Mouse (Mus musculus): Measurements from ENCODE around the gene Lypd5.
A peak's percentile ranks its signal among the peaks of the same experiment; 100 is the strongest.

Lypd5 gene

DNA sequence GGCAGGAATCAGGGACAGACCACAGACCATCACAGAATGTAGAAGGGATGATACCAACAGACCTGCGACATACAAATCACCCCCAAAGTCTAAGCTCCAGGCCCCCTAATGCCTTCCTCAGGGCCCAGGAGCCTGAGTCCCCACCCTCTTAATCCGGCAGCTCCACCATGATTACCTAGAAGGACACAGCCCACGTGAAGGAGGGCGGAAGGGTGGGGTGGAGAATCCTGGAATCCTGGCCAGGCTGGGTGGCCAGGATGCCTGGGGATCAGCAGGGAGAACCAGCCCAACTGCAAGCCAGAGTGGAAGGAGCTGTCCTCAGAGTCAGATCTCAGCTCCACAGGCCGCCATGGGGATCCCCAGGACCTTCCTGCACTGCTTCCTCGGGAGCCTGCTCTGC lies at the start of gene Lypd5:
TSS of gene Lypd5 (plus strand) at position 301 of the 400 bp plus-strand sequence.
- DNase-seq (ENCODE audit: low spot score in 2 of 2), result no peak

DNA sequence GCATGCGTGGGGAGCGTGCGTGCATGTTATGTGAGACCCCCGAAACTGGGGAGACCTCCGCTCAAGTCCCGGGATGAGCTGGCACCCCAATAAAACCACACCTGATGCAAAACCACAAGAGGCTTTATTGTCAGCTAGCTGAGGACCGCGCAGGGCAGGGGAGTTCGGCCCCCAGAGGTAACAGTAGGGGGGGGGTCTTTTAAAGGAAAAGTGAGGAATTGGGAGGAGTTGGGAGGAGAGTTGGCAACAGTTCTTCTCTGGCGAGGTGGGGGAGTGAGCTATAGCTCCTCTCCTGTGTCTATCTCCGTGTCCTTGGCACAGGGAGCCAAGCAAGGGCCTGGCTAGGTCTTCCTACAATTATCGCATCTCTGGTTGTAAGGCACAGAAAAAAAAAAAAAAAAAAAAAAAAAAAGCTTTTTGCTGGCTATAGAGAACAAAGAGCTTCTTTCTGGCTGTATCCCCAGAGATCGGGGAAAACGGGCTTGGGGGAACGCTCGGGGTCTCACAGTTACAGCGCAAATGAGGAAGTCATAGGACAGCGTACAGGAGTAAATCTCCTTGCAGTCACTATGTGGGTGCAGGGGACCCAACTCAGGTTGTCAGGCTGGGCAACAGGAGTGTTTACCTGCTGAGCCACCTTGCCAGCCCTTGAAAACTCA lies 49.0 kb upstream of the Lypd5 start:
- no peak for DNase-seq (ENCODE audit: low spot score in 2 of 2)

DNA sequence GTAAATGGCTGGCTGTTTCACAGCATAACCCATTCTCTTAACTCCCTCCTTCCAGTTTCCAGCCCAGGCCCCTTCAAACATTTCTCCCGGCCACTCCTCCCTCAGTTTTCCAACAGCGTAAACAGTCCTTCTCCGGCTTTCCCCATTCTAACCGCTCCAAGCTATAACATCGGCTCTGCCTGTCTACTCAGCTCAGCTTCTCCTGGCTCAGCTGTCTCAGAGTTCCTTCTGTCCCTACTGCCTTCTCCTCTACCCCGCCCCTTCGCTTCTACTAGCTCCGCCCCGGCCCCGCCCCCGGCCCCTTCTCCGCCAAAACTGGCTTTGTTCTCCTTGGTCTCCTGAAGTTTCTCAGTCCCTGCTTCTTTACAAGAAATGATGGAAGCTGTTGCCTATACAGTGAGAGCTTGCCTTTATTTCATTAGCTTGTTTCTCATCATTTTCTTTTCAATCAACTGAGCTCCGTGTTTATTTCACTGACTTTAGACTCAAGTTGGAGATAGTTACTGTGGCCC lies 48.2 kb upstream of the Lypd5 start, which contains the start of gene Zfp61:
TSS of gene Zfp61 (minus strand) at position 462 of the 512 bp plus-strand sequence.
- no peak for DNase-seq (ENCODE audit: low spot score in 2 of 2)

DNA sequence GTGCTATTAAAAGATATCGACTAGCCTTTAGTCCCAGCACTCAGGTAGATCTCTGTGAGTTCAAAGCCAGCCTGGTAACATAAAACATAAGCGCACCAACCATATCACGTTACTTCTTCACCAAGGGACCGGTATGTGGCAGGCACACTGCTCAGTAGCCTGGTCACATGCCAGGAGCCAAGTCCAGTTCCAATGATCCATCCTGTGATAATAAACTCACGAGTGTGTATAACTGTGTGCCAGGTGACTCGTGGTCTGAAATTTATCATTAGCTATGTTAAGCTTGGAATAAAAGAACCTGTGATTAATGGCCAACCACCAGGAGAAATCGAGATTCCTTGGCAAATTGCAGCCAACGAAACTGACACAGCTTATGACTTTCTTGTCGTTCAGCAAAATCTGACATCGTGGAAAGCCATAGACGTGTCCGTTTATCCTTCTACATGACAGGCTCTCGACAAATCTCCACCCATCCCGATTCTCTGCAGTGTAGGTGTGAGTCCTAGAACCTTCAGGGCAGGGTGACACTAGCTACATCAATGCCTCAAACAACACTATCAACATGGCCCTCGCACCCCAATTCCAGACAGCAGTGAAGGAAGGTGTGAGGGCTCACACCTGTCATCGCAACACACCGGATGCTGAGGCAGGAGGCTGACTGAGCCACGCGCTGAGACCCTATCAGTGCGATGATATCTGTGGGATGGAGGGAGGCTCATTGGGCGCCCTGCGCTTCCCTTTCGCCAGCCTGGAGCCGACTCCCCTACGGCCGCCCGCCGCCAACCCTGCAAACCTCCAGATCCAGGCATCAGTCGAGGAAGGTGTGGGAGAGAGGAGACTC lies 33.0 kb upstream of the Lypd5 start:
- DNase-seq (ENCODE audit: low spot score in 2 of 2), result no peak

DNA sequence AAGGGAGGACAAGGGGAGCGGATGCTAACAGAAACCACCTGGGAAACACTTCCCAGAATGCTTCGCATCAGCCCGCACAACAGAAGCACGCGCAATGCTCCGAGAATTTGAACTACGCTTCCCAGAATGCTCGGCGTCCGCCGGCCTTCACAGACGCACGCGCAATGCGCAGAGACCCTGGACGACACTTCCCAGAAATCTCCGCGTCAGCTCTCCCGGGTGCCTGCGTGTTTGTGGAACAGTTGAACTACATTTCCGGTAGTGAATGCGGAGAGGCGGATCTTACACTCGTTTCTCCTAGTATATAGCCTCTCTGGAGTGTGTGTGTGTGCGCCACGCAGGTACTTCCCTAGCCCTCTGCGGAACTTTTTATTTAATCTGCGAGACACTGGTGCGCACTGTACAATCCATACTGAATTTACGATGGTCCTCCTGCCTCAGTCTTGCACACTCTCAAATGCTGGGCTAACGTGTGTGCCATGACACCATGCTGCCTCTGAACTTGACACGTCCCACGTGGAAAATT lies 32.4 kb upstream of the Lypd5 start, which contains the start of gene Zfp94:
TSS of gene Zfp94 (minus strand) at position 100 of the 526 bp plus-strand sequence.
- DNase-seq (ENCODE audit: low spot score in 2 of 2), result peak; percentile 92

DNA sequence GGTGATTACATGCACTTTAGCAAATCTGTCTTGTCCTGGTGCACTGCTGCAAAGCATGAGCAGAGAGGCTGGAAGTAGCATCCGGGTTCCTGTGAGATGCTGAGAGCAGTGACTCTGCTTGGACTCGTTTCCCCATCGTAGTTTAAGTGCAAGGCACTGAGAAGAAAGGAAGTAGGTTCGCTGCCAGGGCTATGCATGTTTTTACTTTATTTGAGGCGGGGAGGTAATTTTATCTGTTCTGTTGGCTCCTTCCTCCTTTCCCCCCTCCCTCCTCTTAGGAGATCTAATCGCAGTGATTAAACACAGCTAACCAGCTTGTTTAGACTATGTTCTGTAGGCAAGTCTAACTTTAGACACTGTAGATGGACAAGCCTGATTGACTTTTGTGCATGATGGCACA lies 30.1 kb upstream of the Lypd5 start:
- DNase-seq (ENCODE audit: low spot score in 2 of 2), result no peak

DNA sequence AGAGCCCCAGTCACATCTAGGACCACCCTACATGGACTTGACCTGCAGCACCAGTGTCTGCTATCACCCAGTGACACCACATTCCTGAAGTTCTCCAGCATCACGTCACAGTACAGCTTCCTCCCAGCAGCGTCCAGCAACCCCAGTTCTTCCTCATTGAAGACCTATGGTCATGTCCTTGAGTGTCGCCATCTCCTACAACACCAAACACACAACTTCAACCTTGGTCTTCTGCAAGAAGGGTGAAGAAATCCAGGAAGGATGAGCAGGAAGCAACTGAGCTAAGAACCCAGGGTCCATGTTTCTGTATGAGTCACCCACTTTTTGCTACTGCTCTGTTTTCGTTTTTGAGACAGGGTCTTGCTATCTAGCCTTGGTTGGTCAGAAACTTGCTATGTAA lies 26.4 kb upstream of the Lypd5 start:
- DNase-seq (ENCODE audit: low spot score in 2 of 2), result no peak

DNA sequence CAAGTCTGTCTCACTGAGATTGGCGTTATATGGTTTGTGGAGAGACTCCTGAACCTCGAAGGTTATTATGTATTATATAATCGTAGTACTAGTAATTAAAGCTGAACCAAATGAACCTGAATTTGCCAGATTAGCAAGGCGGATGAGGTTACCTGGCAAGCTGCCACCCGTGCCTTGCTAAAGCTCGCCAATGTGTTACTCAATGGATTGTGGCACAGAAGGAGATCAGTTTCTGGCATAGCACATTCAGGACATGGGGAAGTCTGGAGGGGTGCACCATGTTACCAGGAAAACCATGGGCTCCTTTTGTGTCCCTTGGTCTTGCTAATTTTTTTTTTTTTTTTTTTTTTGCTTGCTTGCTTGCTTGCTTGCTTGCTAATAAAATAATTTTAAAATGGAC lies 23.8 kb upstream of the Lypd5 start:
- DNase-seq (ENCODE audit: low spot score in 2 of 2), result no peak

DNA sequence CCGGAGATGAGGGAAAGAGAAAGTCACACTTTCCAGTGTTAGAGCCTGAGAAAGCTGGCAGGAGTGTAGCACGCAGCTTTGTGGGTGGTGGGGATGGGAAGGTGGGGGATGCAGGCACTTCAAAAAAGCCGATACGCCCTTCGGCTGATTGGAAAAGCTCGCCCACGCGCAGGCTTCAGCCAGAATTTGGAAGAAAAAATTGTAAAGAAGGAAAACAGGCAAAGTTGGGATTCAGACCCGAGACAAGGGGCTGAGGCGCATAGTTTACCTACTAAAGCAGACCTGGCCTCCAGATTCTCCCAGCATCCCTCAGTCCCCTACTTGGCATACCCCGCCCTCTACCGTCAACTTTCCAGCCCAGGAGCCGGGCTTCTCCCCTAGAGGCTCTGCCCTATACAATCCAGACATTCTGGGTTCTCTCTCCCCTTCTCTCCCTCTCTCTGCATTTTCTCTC lies 23.3 kb upstream of the Lypd5 start:
- DNase-seq (ENCODE audit: low spot score in 2 of 2), result no peak

DNA sequence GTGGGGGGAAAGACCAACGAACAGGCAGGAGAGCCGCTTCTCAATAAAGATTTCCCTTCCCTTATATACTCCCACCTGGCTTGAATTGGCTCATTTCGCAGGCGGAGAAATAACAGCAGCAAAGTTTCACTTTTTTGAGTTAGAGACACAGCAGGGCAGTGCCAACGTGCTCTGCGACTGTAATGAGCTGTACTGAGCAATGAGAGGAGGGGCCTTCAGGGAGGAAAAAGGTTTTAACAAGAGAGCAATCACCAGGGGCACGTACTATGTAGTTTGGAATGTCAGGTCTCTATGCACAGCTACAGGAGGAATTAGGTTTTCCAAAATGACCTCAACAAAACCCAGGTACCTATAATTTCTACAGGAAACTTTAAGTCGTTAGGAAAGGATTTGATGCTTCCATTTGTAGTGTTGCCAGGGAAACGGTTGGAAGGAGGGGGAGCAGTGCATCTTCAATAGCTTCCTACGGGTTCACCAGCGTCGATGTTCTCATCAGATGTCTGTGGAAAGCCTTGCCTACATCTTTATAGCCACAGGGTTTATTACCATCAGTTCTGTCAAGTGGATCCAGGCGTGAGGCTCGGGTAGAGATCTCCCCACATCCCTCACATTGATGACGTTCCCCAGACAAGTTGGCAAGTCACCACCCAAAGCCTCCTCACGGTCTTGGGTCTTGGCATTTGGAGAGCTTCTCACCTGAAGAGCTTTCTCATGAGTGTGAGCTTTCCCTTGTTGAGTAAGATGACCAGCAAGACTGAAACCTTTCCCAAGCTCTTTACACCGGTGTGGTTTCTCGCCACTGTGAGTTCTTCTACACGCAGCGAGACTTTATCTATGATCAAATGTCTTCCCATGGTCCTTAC lies 22.5 kb upstream of the Lypd5 start:
- no peak for DNase-seq (ENCODE audit: low spot score in 2 of 2)

DNA sequence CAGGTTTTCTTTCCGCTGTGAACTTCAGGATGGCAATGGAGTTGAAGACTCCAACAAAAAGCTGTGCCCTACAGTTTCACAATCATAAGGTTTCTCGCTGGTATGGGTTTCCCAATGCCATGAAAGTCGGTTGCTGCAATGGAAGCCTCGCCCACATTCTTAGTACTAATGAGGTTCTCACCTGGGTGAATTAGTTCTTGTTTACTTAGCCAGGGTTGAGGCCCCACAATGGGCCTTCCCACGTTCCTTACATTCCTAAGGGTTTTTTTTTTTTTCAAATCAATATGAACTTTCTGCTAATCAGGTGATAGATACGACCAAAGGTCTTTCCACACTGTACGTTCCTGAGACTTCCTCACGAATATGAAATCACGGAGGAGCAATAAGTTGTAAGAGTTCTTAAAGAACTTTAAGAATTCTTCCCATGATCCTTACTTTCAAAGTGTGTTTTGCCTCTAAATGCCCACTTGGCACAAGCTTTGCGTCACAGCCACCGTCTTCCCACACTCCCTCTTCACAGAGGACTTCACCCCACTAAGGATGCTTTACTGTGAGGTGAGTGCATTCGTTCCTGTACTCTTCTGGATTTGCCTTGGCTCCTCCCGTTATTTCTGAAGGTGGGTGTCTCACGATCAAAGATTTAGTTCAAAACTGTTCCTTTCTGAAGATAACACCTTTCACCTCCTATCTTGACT lies 21.6 kb upstream of the Lypd5 start:
- no peak for DNase-seq (ENCODE audit: low spot score in 2 of 2)

DNA sequence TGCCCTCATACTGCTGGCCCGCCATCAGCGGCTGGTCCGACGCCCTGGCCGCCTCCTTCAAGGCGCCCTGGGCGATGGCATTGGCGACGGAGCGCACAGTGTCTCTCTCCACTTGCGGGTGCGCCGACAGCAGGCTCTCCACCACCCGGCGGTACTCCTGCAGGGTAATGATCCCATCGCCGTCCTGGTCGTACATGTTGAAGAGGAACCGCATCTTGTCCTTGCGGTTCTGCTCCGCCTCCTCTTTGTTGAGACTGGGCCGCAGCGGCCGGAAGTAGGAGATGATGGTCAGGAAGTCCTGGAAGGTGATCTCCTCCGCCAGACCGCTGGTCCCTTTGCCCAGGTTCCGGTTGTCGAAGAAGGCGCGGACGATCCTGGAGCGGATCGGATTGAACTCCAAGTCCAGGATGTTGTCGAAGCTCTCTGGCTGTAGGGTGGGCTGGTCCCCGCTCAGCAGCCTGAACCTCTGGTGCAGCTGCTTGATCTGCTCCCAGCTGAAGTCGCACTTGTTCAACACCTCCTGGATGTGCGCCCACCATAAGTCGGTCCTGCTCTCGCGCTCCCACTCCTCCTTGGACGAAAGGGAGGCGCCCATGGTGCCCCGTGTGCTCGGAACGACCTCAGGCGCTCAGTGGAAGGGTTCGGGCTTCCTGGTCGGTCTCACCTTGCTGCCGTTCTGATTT lies 15.6 kb upstream of the Lypd5 start, which contains the start of gene Tescl:
TSS of gene Tescl (minus strand) at position 633 of the 683 bp plus-strand sequence.
- DNase-seq (ENCODE audit: low spot score in 2 of 2), result no peak

DNA sequence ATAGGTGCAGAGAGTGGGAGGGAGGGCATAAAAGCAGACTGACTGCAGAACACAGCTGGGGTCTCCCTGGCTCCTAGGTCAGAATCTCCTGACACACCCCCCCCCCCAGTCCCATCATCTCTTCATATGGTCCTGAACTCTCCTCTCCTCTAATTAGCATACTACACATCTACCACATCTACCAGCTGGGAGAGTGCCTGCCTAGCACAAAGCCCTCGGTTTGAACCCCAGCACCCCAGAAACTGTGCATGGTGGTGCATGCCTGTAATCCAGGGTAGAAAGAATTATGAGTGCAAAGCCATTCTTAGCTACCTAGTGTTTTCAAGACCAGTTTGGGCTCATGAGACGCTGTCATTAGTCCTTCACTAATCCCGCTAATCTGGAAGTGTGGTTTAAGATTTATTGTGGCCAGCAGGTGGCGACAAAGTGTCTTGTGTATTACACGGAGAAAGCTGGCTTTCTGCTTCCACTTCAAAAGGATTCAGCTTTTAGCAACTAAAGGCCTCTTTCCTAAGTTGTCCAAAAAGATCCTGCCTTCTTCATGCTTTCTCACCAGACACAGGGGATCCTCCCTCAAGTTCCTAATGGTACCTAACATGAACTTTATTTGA lies 13.2 kb upstream of the Lypd5 start:
- peak in 1 of 2 experiments; percentile 75 for DNase-seq (ENCODE audit: low spot score in 2 of 2)

DNA sequence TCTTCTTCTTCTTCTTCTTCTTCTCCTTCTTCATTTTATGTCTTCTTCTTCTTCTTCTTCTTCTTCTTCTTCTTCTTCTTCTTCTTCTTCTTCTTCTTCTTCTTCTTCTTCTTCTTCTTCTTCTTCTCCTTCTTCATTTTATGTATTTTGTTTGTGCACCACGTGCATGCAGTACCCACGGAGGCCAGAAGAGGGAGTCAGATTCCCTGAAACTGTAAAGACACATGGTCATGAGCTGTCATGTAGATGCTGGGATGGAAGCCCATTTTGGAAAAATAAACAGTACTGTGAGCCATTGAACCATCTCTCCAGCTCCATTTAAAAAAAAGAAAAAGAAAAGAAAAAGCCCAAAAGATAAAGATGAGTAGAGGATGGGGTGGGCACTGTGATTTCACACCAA lies 10.8 kb upstream of the Lypd5 start:
- no peak for DNase-seq (ENCODE audit: low spot score in 2 of 2)

DNA sequence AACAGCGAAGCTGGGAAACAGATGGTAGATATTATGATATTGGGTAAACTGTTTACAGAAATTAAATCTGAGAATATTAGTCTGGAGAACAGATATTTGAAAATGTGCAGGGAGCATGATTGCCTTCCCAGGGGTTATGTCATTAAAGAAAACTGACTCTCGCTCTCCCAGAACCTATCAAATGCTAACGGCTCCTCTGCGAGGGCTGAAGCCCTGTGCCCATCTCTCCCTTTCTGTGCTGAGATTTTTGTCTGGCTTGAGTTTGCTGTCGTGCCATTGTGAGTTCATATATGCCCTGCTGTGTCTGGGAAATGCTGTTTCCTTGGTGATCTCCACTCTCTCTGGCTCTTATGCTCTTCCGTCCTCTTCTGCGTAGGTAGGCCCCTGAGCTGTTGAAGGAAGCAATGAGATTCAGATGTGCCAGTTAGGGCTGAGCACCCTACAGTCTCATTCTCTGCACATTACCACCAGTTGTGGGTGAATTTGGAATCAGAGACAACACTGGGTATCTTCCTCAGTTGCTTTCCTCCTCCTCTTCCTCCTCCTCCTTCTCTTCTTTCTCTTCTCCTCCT lies 5.2 kb upstream of the Lypd5 start:
- no peak for DNase-seq (ENCODE audit: low spot score in 2 of 2)

DNA sequence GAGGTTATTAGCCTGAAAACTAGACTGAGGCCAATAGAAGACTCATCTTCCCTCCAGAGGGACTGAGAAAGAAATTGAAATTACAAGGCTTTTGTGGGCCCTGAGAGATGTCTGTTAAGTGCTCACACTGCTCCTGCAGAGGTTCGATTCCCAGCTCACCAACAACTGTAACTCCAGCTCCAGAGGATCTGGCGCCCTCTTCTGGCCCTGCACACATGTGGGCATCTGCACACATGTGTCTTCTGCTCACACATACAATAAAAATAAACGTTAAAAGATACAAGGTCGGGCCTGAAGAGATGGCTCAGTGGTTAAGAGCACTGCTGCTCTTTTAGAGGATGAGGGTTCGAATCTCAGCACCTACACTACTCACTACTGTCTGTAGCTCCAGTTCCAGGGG lies 2.6 kb upstream of the Lypd5 start:
- DNase-seq (ENCODE audit: low spot score in 2 of 2), result no peak

DNA sequence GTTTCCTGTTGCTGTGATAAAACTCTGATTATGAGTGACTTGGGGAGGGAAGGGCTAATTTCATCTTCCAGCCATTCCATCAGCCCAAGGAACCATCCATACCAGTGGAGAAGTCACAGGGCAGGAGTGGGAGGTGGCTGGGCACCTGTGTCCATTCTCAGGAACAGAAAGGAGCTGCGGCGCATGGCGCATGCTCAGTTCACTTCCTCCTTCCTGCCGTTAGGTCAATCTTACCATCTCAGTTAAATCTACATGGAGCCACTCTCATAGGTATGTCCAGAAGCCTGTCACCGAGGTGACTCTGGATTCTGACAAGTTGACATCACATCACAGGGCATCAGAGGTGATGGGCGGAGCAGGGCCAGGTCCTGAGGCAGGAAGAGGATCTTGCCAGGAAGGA lies 6.7 kb downstream of the Lypd5 start:
- DNase-seq (ENCODE audit: low spot score in 2 of 2), result no peak

DNA sequence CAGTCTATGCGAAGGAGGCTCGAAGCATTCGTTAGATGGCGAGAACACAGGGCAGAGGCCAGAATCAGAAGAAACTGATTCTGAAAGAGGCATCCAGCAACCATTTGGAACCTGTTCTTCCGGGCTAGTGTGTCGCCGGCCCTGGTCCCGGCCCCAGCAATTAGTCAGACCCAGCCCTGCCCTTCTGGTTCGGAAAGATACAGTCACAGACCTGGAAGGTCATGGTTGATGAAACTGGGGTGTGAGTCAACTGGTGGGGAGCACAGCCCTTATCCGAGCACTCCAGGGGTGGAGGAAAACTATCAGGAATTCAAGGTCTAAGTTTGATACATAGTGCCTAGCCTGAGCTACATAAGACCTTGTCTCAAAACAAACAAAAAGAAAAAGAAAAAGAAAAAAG lies 7.1 kb downstream of the Lypd5 start:
- no peak for DNase-seq (ENCODE audit: low spot score in 2 of 2)

DNA sequence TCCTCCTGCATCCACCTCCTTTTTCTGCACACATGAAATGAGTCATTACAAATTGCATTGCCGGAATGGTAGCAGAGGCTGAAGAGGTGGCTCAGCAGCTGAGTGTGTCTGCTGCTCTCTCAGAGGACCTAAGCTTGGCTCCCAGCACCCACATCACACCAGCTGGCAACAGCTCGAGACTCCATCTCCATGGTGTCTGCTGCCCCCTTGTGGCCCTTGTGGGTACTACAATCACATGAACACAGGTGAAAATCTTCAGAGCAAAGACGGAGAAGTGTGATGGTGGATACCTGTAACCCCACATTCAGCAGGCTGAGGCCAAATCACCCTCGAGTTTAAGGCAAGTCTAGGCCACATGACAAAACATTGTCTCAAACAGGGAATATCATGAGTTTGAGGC lies 8.9 kb downstream of the Lypd5 start:
- no peak for DNase-seq (ENCODE audit: low spot score in 2 of 2)

DNA sequence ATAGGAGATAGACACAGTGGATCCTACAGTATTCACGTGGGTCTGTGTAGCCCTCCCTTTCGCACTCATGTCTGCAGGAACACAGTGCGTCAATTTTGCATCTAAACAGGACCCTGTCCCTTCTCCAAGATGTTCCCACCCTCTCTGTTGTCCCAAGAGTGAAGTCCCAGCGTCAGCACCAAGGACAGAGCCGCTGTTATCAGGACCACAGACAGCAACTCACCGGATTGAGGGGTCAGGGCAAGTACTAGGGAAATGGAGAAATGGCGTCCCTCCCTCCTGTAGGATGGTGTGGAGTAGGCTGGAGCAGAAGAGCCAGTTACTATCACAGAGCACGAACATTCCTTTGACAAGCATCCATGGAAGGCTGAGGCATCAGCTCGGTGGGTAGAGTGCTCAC lies 10.3 kb downstream of the Lypd5 start:
- no peak for DNase-seq (ENCODE audit: low spot score in 2 of 2)

All from urinary bladder, postnatal 4 days (tissue).